Mouse (Mus musculus) ES-Bruce4 (cell line): ENCODE data around the gene Nthl1.

Experiments used
- CTCF ChIP-seq: IDR thresholded peaks from one replicate; pipeline ENCODE4 v1.8.1; 2011; ENCODE audit warnings: low read depth, low read length
- POLR2A ChIP-seq: IDR thresholded peaks from one replicate; pipeline ENCODE4 v1.8.1; 2011; ENCODE audit warnings: low read length; ENCODE audit not compliant: insufficient read depth

GRCm38 (mm10) chr17:24617561-24618194 lies 14.8 kb upstream of the Nthl1 start:
- TF ChIP-seq CTCF, result no peak
- TF ChIP-seq POLR2A, result no peak
